Mouse (Mus musculus): ENCODE data around the gene Olfr124. TPM values are rescaled to one million over a fixed set of nuclear protein-coding genes. Genes with fewer than 3 reads are reported as not detected.

Olfr124 gene
- polyA plus RNA-seq (2015; fragmentation: Nextera tagmentation; extraction: Ambion mirVana): not detected in 2 replicates

- H3K4me2 ChIP-seq (replicated peaks; ENCODE audit: low read depth, low read length): no peak within 1 kb of the TSS
- H3K4me1 ChIP-seq (ENCODE audit: insufficient read depth, low read length): no peaks in the 10 kb centered on the region
- no peak within 1 kb of the TSS for H3K4me3 ChIP-seq (ENCODE audit: low read length)
- WGBS: 87% methylated on average over 3 of the region's 3 CpGs
- H3K9me3 ChIP-seq (ENCODE audit: low read length): no peaks in the 10 kb centered on the region
- H3K36me3 ChIP-seq (ENCODE audit: insufficient read depth, low read length): no peaks in the 10 kb centered on the region
- no peak for ATAC-seq (ENCODE audit: low FRiP score, low TSS enrichment)
- H3K27me3 ChIP-seq (ENCODE audit: insufficient read depth, low read length): no peaks in the 10 kb centered on the region
- H3K27ac ChIP-seq (ENCODE audit: low read length): no peak within 1 kb of the TSS
- H3K9ac ChIP-seq (replicated peaks; ENCODE audit: low read length): no peak within 1 kb of the TSS
These were observed at the start of gene Olfr124 for GRCm38 (mm10) chr17:37799588-37799987. TSS of gene Olfr124 (plus strand) at chr17:37799888.

- Histone ChIP-seq H3K9me3 (ENCODE audit: low read length) (no peaks in the 10 kb centered on the region), H3K9ac (replicated peaks; ENCODE audit: low read length) (no peak within 1 kb of the TSS), H3K27ac (ENCODE audit: low read length) (no peak within 1 kb of the TSS), H3K4me3 (ENCODE audit: low read length) (no peak within 1 kb of the TSS), H3K4me1 (ENCODE audit: insufficient read depth, low read length) (no peaks in the 10 kb centered on the region), H3K36me3 (ENCODE audit: insufficient read depth, low read length) (no peaks in the 10 kb centered on the region), H3K27me3 (ENCODE audit: insufficient read depth, low read length) (no peaks in the 10 kb centered on the region), H3K4me2 (replicated peaks; ENCODE audit: low read depth, low read length) (no peak within 1 kb of the TSS)
- no peak for ATAC-seq (ENCODE audit: low FRiP score, low TSS enrichment)
- WGBS: 78% methylated on average over 4 of the region's 4 CpGs
These were observed 31.4 kb upstream of the Olfr124 start, which contains the start of gene Olfr122 for GRCm38 (mm10) chr17:37768307-37768706. TSS of gene Olfr122 (plus strand) at chr17:37768607.

- H3K4me3 ChIP-seq (ENCODE audit: low read length): no peak within 1 kb of the TSS
- ATAC-seq (ENCODE audit: low FRiP score, low TSS enrichment): no peak
- H3K4me2 ChIP-seq (replicated peaks; ENCODE audit: low read depth, low read length): no peak within 1 kb of the TSS
- no peaks in the 10 kb centered on the region for H3K36me3 ChIP-seq (ENCODE audit: insufficient read depth, low read length)
- H3K27me3 ChIP-seq (ENCODE audit: insufficient read depth, low read length): no peaks in the 10 kb centered on the region
- WGBS: 85% methylated on average over 2 of the region's 2 CpGs
- no peak within 1 kb of the TSS for H3K9ac ChIP-seq (replicated peaks; ENCODE audit: low read length)
- 0 out of 2 replicates have a peak, but pooled peaks cover 2% of the 10 kb centered on the region for H3K9me3 ChIP-seq (ENCODE audit: low read length)
- no peaks in the 10 kb centered on the region for H3K4me1 ChIP-seq (ENCODE audit: insufficient read depth, low read length)
- H3K27ac ChIP-seq (ENCODE audit: low read length): no peak within 1 kb of the TSS
These were observed 6.5 kb upstream of the Olfr124 start, which contains the start of gene Olfr123 for GRCm38 (mm10) chr17:37793229-37793628. TSS of gene Olfr123 (plus strand) at chr17:37793529.

- ATAC-seq (ENCODE audit: low FRiP score, low TSS enrichment): no peak
- H3K9ac ChIP-seq (replicated peaks; ENCODE audit: low read length): no peak within 1 kb of the TSS
- H3K27me3 ChIP-seq (ENCODE audit: insufficient read depth, low read length): no peaks in the 10 kb centered on the region
- no peaks in the 10 kb centered on the region for H3K36me3 ChIP-seq (ENCODE audit: insufficient read depth, low read length)
- H3K4me2 ChIP-seq (replicated peaks; ENCODE audit: low read depth, low read length): no peak within 1 kb of the TSS
- H3K9me3 ChIP-seq (ENCODE audit: low read length): no peaks in the 10 kb centered on the region
- H3K4me3 ChIP-seq (ENCODE audit: low read length): no peak within 1 kb of the TSS
- no peak within 1 kb of the TSS for H3K27ac ChIP-seq (ENCODE audit: low read length)
- no peaks in the 10 kb centered on the region for H3K4me1 ChIP-seq (ENCODE audit: insufficient read depth, low read length)
These were observed 33.0 kb downstream of the Olfr124 start, which contains the start of gene Olfr125 for GRCm38 (mm10) chr17:37832649-37833048. TSS of gene Olfr125 (plus strand) at chr17:37832949.

- H3K9me3 ChIP-seq (ENCODE audit: low read length): no peaks in the 10 kb centered on the region
- H3K4me1 ChIP-seq (ENCODE audit: insufficient read depth, low read length): no peaks in the 10 kb centered on the region
- ATAC-seq (ENCODE audit: low FRiP score, low TSS enrichment): no peak
- no peak within 1 kb of the TSS for H3K4me3 ChIP-seq (ENCODE audit: low read length)
- no peaks in the 10 kb centered on the region for H3K36me3 ChIP-seq (ENCODE audit: insufficient read depth, low read length)
- no peak within 1 kb of the TSS for H3K9ac ChIP-seq (replicated peaks; ENCODE audit: low read length)
- H3K27ac ChIP-seq (ENCODE audit: low read length): no peak within 1 kb of the TSS
- H3K27me3 ChIP-seq (ENCODE audit: insufficient read depth, low read length): no peaks in the 10 kb centered on the region
- H3K4me2 ChIP-seq (replicated peaks; ENCODE audit: low read depth, low read length): no peak within 1 kb of the TSS
These were observed 47.5 kb downstream of the Olfr124 start, which contains the start of gene Olfr126 for GRCm38 (mm10) chr17:37847183-37847582. TSS of gene Olfr126 (plus strand) at chr17:37847483.

Other genes with a start within 250 kb of the Olfr124 start
- gene Olfr112, start 230.4 kb upstream of the Olfr124 start, polyA plus RNA-seq (2015; fragmentation: Nextera tagmentation; extraction: Ambion mirVana): not detected in 2 replicates
- gene Olfr113, start 222.2 kb upstream of the Olfr124 start, polyA plus RNA-seq (2015; fragmentation: Nextera tagmentation; extraction: Ambion mirVana): not detected in 2 replicates
- not detected in 2 replicates for gene Olfr114, start 207.1 kb upstream of the Olfr124 start, polyA plus RNA-seq (2015; fragmentation: Nextera tagmentation; extraction: Ambion mirVana)
- not detected in 2 replicates for gene Olfr115, start 172.8 kb upstream of the Olfr124 start, polyA plus RNA-seq (2015; fragmentation: Nextera tagmentation; extraction: Ambion mirVana)
- gene Olfr116, start 172.7 kb upstream of the Olfr124 start, polyA plus RNA-seq (2015; fragmentation: Nextera tagmentation; extraction: Ambion mirVana): not detected in 2 replicates
- gene Olfr117, start 136.1 kb upstream of the Olfr124 start, polyA plus RNA-seq (2015; fragmentation: Nextera tagmentation; extraction: Ambion mirVana): not detected in 2 replicates
- gene Olfr118, start 132.9 kb upstream of the Olfr124 start, polyA plus RNA-seq (2015; fragmentation: Nextera tagmentation; extraction: Ambion mirVana): not detected in 2 replicates
- gene Olfr119, start 103.3 kb upstream of the Olfr124 start, polyA plus RNA-seq (2015; fragmentation: Nextera tagmentation; extraction: Ambion mirVana): not detected in 2 replicates
- not detected in 2 replicates for gene Olfr120, start 78.1 kb upstream of the Olfr124 start, polyA plus RNA-seq (2015; fragmentation: Nextera tagmentation; extraction: Ambion mirVana)
- not detected in 2 replicates for gene Olfr121, start 51.0 kb upstream of the Olfr124 start, polyA plus RNA-seq (2015; fragmentation: Nextera tagmentation; extraction: Ambion mirVana)
- not detected in 2 replicates for gene Olfr122, start 31.3 kb upstream of the Olfr124 start, polyA plus RNA-seq (2015; fragmentation: Nextera tagmentation; extraction: Ambion mirVana)
- gene Olfr123, start 6.4 kb upstream of the Olfr124 start, polyA plus RNA-seq (2015; fragmentation: Nextera tagmentation; extraction: Ambion mirVana): not detected in 2 replicates
- gene Olfr125, start 33.1 kb downstream of the Olfr124 start, polyA plus RNA-seq (2015; fragmentation: Nextera tagmentation; extraction: Ambion mirVana): not detected in 2 replicates
- not detected in 2 replicates for gene Olfr126, start 47.6 kb downstream of the Olfr124 start, polyA plus RNA-seq (2015; fragmentation: Nextera tagmentation; extraction: Ambion mirVana)
- not detected in 2 replicates for gene Olfr127, start 100.5 kb downstream of the Olfr124 start, polyA plus RNA-seq (2015; fragmentation: Nextera tagmentation; extraction: Ambion mirVana)
- not detected in 2 replicates for gene Olfr128, start 120.7 kb downstream of the Olfr124 start, polyA plus RNA-seq (2015; fragmentation: Nextera tagmentation; extraction: Ambion mirVana)
- gene Olfr761, start 153.2 kb downstream of the Olfr124 start, polyA plus RNA-seq (2015; fragmentation: Nextera tagmentation; extraction: Ambion mirVana): not detected in 2 replicates